Mouse (Mus musculus): ENCODE data around the gene Dst. TPM values are rescaled to one million over a fixed set of nuclear protein-coding genes. Genes with fewer than 3 reads are reported as not detected.
A peak's percentile ranks its signal among the peaks of the same experiment; 100 is the strongest.

Dst gene
- polyA plus RNA-seq, 1 experiment from 2014 or later, result 44.5 TPM

DNA sequence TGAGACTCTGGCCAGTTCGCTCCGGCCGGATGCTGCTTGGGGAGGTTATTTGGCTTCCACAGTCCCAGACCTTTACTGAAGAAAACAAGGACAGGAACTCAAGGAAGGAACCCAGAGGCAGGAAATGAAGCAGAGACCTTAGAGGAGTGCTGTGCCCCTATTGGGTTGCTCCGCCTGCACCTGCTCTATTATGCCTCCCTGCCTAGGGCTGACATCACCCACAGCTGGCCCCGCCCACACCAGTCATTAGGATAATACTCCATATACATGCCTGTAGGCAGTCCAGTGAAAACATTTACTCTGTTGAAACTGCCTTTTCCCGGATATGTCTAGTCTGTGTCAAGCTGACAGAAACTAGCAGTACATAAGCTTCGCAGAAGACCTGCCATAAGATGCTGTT is 130.5 kb downstream of the Dst start:
- H3K27me3 ChIP-seq, result no peaks in the 10 kb centered on the region
- no peak overlapping the region for H3K4me2 ChIP-seq (replicated peaks)
- 0 out of 2 replicates have a peak, but pooled peaks have one; percentile 41 for ATAC-seq (ENCODE audit: low FRiP score)
- no peak overlapping the region for H3K27ac ChIP-seq
- H3K4me3 ChIP-seq, result no peak overlapping the region
- H3K36me3 ChIP-seq, result no peaks in the 10 kb centered on the region
- H3K9ac ChIP-seq, result no peak overlapping the region
- no peaks in the 10 kb centered on the region for H3K9me3 ChIP-seq (replicated peaks)
- 95% methylated on average over 7 of the region's 7 CpGs for WGBS
- peaks cover 24% of the 10 kb centered on the region for H3K4me1 ChIP-seq

DNA sequence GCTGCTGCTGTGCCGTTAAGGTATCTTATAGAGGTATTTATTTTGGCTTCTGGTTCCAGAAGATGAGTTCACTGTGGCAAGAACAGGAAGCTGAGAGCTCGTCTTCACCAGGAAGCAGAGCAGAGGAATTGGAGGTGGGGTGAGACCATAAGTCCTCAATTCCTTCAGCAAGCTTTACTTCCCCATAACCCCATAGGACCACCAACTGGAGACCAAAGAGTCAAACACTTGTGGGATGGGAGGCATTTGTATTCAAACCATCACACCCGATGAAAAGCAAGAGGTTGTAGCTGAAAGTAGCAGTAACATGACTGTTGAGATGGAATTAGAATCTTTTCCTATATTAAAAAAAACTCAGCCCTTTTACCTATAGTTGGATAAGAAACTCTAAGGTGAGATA is 132.0 kb downstream of the Dst start:
- no peak overlapping the region for H3K4me2 ChIP-seq (replicated peaks)
- H3K9ac ChIP-seq, result no peak overlapping the region
- H3K27me3 ChIP-seq, result no peaks in the 10 kb centered on the region
- no peak for ATAC-seq (ENCODE audit: low FRiP score)
- no peaks in the 10 kb centered on the region for H3K36me3 ChIP-seq
- no peak overlapping the region for H3K27ac ChIP-seq
- no peaks in the 10 kb centered on the region for H3K9me3 ChIP-seq (replicated peaks)
- H3K4me1 ChIP-seq, result peaks cover 24% of the 10 kb centered on the region
- WGBS, result 76% methylated on average over 3 of the region's 3 CpGs
- H3K4me3 ChIP-seq, result no peak overlapping the region

GRCm38 (mm10) chr1:34040901-34041721 is 133.1 kb downstream of the Dst start:
- 48% methylated on average over 8 of the region's 8 CpGs for WGBS
- no peaks in the 10 kb centered on the region for H3K9me3 ChIP-seq (replicated peaks)
- H3K4me1 ChIP-seq, result peaks cover 19% of the 10 kb centered on the region
- 0 out of 2 replicates have a peak overlapping the region, but pooled peaks have one; percentile 0 for H3K27ac ChIP-seq
- H3K9ac ChIP-seq, result no peak overlapping the region
- H3K36me3 ChIP-seq, result no peaks in the 10 kb centered on the region
- ATAC-seq (ENCODE audit: low FRiP score), result peak; percentile 65
- no peak overlapping the region for H3K4me2 ChIP-seq (replicated peaks)
- no peaks in the 10 kb centered on the region for H3K27me3 ChIP-seq
- no peak overlapping the region for H3K4me3 ChIP-seq

DNA sequence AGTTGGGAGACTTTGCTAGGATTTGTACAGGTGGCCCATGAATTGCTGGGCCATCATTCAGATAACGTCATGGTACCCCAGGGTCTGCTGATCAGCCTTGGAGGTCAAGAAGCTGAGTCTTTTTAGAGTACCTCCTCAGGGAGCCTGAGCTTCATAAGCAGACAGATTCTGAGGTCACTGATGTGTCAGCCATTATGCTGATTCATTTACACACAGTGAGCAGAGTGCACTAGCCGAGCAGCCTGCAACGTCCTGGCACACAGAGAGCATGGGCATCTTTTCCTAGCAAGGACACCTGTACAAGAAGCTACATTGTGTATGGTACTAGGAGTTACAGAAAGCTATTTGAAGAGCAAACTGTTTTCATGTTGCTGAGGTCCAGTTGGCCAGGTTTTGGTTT is 134.3 kb downstream of the Dst start:
- H3K4me2 ChIP-seq (replicated peaks), result no peak overlapping the region
- no peak for ATAC-seq (ENCODE audit: low FRiP score)
- H3K36me3 ChIP-seq, result no peaks in the 10 kb centered on the region
- H3K4me1 ChIP-seq, result peaks cover 19% of the 10 kb centered on the region
- H3K4me3 ChIP-seq, result no peak overlapping the region
- 33% methylated on average over 3 of the region's 3 CpGs for WGBS
- H3K27me3 ChIP-seq, result no peaks in the 10 kb centered on the region
- H3K9me3 ChIP-seq (replicated peaks), result no peaks in the 10 kb centered on the region
- no peak overlapping the region for H3K27ac ChIP-seq
- H3K9ac ChIP-seq, result no peak overlapping the region

- WGBS, result 81% methylated on average over 8 of the region's 8 CpGs
Measured at GRCm38 (mm10) chr1:34043327-34043726, 135.3 kb downstream of the Dst start.

GRCm38 (mm10) chr1:34043836-34044550 is 136.0 kb downstream of the Dst start:
- Histone ChIP-seq H3K27me3 (no peaks in the 10 kb centered on the region), H3K36me3 (no peaks in the 10 kb centered on the region), H3K9ac (no peak overlapping the region), H3K4me1 (peaks cover 19% of the 10 kb centered on the region), H3K9me3 (replicated peaks) (no peaks in the 10 kb centered on the region), H3K4me2 (replicated peaks) (no peak overlapping the region), H3K4me3 (no peak overlapping the region), H3K27ac (no peak overlapping the region)
- no peak for ATAC-seq (ENCODE audit: low FRiP score)
- 92% methylated on average over 7 of the region's 7 CpGs for WGBS

More at GRCm38 (mm10) chr1:34043327-34043726, 135.3 kb downstream of the Dst start:
- H3K27me3 ChIP-seq, result no peaks in the 10 kb centered on the region
- H3K4me3 ChIP-seq, result no peak overlapping the region
- ATAC-seq (ENCODE audit: low FRiP score), result no peak
- H3K4me1 ChIP-seq, result peaks cover 19% of the 10 kb centered on the region
- H3K36me3 ChIP-seq, result no peaks in the 10 kb centered on the region
- H3K9me3 ChIP-seq (replicated peaks), result no peaks in the 10 kb centered on the region
- H3K27ac ChIP-seq, result no peak overlapping the region
- H3K4me2 ChIP-seq (replicated peaks), result no peak overlapping the region
- no peak overlapping the region for H3K9ac ChIP-seq

DNA sequence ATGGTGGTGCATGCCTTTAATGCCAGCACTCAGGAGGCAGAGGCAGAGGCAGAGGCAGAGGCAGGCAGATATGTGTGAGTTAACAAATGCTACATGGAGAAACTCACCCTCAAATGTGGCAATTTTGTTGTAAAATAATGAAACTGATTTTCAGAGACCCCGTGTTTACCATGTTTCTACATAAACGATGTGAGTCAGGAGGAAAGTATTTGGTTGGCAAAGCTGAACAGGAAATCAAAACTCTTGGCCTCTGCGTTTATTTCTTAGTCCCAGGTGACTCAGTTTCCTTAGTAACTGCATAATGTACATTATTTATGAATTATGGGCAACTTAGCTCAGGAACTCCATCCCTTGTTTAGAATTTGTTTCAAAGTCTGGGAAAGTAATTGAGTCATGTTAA is 136.7 kb downstream of the Dst start:
- Histone ChIP-seq H3K36me3 (no peaks in the 10 kb centered on the region), H3K9me3 (replicated peaks) (no peaks in the 10 kb centered on the region), H3K4me2 (replicated peaks) (no peak overlapping the region), H3K4me3 (no peak overlapping the region), H3K27me3 (no peaks in the 10 kb centered on the region), H3K9ac (no peak overlapping the region), H3K27ac (no peak overlapping the region), H3K4me1 (peaks cover 19% of the 10 kb centered on the region)
- no peak for ATAC-seq (ENCODE audit: low FRiP score)
- WGBS, result 68% methylated on average over 3 of the region's 3 CpGs

- 90% methylated on average over 3 of the region's 3 CpGs for WGBS
Measured at GRCm38 (mm10) chr1:34047285-34047684, 139.3 kb downstream of the Dst start.

GRCm38 (mm10) chr1:34051251-34051650 is 143.2 kb downstream of the Dst start:
- no peak overlapping the region for H3K27ac ChIP-seq
- H3K4me2 ChIP-seq (replicated peaks), result no peak overlapping the region
- WGBS, result 73% methylated on average over 3 of the region's 3 CpGs
- H3K27me3 ChIP-seq, result no peaks in the 10 kb centered on the region
- H3K4me1 ChIP-seq, result peaks cover 18% of the 10 kb centered on the region
- H3K4me3 ChIP-seq, result no peak overlapping the region
- no peak for ATAC-seq (ENCODE audit: low FRiP score)
- H3K9me3 ChIP-seq (replicated peaks), result no peaks in the 10 kb centered on the region
- H3K9ac ChIP-seq, result no peak overlapping the region
- no peaks in the 10 kb centered on the region for H3K36me3 ChIP-seq

More at GRCm38 (mm10) chr1:34047285-34047684, 139.3 kb downstream of the Dst start:
- Histone ChIP-seq H3K9ac (no peak overlapping the region), H3K4me1 (peaks cover 16% of the 10 kb centered on the region), H3K27me3 (no peaks in the 10 kb centered on the region), H3K36me3 (no peaks in the 10 kb centered on the region), H3K27ac (no peak overlapping the region), H3K9me3 (replicated peaks) (no peaks in the 10 kb centered on the region), H3K4me3 (no peak overlapping the region), H3K4me2 (replicated peaks) (no peak overlapping the region)
- ATAC-seq (ENCODE audit: low FRiP score), result no peak

DNA sequence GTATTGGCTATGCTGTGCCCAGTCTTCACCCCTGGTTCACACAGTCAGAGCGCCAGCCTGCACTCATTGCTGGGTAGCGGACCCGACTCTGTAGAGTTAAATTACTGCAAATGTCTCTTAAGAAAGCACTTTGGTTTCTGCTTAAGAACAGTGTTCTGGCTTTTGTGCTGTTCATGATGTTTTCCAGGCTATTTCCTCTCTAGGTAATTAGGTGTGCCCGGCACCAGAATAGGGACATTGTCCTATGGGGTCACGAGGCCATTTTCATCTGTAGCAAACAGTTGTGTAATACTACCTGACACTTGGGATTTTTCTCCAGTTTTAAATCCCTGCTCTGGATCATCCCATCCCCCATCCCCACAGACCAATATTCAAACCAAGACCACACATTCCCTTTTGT is 144.4 kb downstream of the Dst start:
- H3K36me3 ChIP-seq, result no peaks in the 10 kb centered on the region
- H3K4me1 ChIP-seq, result peaks cover 18% of the 10 kb centered on the region
- no peak overlapping the region for H3K27ac ChIP-seq
- 71% methylated on average over 5 of the region's 5 CpGs for WGBS
- no peak overlapping the region for H3K4me3 ChIP-seq
- H3K27me3 ChIP-seq, result no peaks in the 10 kb centered on the region
- H3K4me2 ChIP-seq (replicated peaks), result no peak overlapping the region
- H3K9ac ChIP-seq, result no peak overlapping the region
- ATAC-seq (ENCODE audit: low FRiP score), result no peak
- no peaks in the 10 kb centered on the region for H3K9me3 ChIP-seq (replicated peaks)

DNA sequence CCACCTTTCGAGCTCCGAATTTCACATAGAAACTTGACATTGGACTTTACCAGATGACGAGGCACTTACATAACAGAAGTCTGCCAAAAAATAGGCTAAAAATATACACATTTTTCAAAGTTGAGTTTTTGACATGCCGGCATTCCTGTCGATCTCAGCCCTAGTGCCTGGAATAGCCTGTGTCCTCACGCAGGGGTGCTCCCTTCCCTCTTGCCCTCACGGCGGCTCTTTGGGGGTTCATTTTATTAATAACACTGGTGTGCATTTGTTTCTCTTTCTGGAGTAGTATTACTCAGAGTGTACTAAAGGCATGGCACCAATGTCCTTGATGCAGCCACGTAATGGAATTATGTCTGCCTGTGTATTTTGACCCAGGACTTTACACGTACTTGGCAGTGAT is 146.9 kb downstream of the Dst start:
- H3K4me1 ChIP-seq, result peaks cover 20% of the 10 kb centered on the region
- H3K4me3 ChIP-seq, result no peak overlapping the region
- H3K27ac ChIP-seq, result no peak overlapping the region
- H3K9me3 ChIP-seq (replicated peaks), result no peaks in the 10 kb centered on the region
- H3K4me2 ChIP-seq (replicated peaks), result no peak overlapping the region
- WGBS, result 85% methylated on average over 10 of the region's 10 CpGs
- H3K9ac ChIP-seq, result no peak overlapping the region
- ATAC-seq (ENCODE audit: low FRiP score), result no peak
- H3K27me3 ChIP-seq, result no peaks in the 10 kb centered on the region
- H3K36me3 ChIP-seq, result no peaks in the 10 kb centered on the region

DNA sequence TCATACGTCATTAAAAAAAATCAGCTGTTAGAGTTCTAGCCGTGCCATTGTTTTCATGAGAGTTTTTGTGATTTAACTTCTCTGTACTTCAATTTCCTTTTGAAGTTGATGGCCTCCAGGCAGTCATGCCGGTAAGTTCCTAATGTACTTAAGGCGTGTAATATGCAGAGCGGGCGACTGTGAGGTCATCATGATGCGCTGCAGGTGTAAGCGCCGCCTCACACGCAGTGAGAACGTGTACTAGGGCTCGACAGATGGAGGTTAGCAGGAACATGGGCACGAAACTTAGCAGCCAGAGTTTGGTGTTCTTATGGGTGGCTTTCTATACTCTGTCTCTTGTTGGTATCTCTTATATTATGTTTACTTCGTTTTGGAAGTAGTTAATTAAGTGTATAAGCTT is 148.6 kb downstream of the Dst start:
- Histone ChIP-seq H3K4me3 (no peak overlapping the region), H3K9me3 (replicated peaks) (no peaks in the 10 kb centered on the region), H3K36me3 (no peaks in the 10 kb centered on the region), H3K4me1 (peaks cover 30% of the 10 kb centered on the region), H3K9ac (no peak overlapping the region), H3K27ac (no peak overlapping the region), H3K27me3 (no peaks in the 10 kb centered on the region), H3K4me2 (replicated peaks) (no peak overlapping the region)
- 93% methylated on average over 14 of the region's 14 CpGs for WGBS
- no peak for ATAC-seq (ENCODE audit: low FRiP score)

All from hindbrain, embryonic 12.5 days (tissue).